Mouse (Mus musculus): Measurements from ENCODE around the gene Bcar3.

GRCm38 (mm10) chr3:122348677-122349076 lies 54.7 kb downstream of the Bcar3 start:
- TF ChIP-seq CTCF (conservative IDR thresholded peaks at IDR 0.05 in 1 of 2, IDR thresholded peaks at IDR 0.05 in 1 of 2; ENCODE audit: low read depth in 2 of 2, low read length in 2 of 2) = no peak
- no peak for TF ChIP-seq HCFC1 (IDR thresholded peaks at IDR 0.05; ENCODE audit: low read depth, low read length)
- no peak for TF ChIP-seq POLR2A (IDR thresholded peaks at IDR 0.05; ENCODE audit: low read depth, low read length)
- TF ChIP-seq NELFE (IDR thresholded peaks at IDR 0.05; ENCODE audit: low read depth, low read length) = no peak
- TF ChIP-seq RCOR1 (conservative IDR thresholded peaks at IDR 0.05; ENCODE audit: low read depth, low read length) = no peak
- TF ChIP-seq NRF1 (IDR thresholded peaks at IDR 0.05; ENCODE audit: low read depth, low read length) = no peak
- no peak for TF ChIP-seq MYC (IDR thresholded peaks at IDR 0.05; ENCODE audit: low read depth, low read length)
- TF ChIP-seq POLR2AphosphoS2 (IDR thresholded peaks at IDR 0.05; ENCODE audit: low read depth, low read length) = no peak
- TF ChIP-seq ZNF384 (IDR thresholded peaks at IDR 0.05; ENCODE audit: low read depth, low read length) = no peak
